Mouse (Mus musculus): Measurements from ENCODE around the gene Dennd5b. TPM values are rescaled to one million over a fixed set of nuclear protein-coding genes. Genes with fewer than 3 reads are reported as not detected.
"Not testable (repeated sequence)": the region's sequence is repeated elsewhere in the genome, so short reads cannot be mapped to it uniquely, and the experiment has no call there.

Gene Dennd5b
- polyA plus RNA-seq, 1 experiment from 2014 or later, result 30.0 TPM

DNA sequence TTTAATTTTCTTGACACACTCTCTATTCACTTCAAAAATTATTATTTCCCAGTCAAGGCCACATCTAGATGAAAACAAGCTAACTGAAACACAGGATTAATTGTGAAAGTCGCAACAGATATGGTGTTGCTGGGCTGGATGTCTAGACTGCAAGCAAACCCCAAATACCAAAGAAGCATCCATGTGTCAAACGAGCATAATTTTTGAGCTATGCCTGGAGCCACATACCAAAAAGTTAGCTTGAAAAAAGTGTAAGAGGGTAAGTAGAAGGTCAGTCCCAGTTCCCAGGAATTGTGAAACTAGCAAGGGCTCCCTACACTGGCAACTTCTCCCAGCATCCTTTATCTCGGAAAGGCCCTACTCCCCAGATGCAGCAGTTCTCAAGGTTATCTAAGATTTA lies 157.8 kb downstream of the Dennd5b start:
- H3K9me3 ChIP-seq (ENCODE audit: control insufficient read depth, low read length), result no peaks in the 10 kb centered on the region
- H3K9ac ChIP-seq (ENCODE audit: low read depth, low read length), result peak overlapping the region; percentile 99
- H3K36me3 ChIP-seq (ENCODE audit: control insufficient read depth, insufficient read depth, low read length), result no peaks in the 10 kb centered on the region
- WGBS, result 12% methylated on average over 3 of the region's 3 CpGs
- H3K4me2 ChIP-seq (replicated peaks; ENCODE audit: low read depth, low read length), result peak overlapping the region; percentile 64
- no peak overlapping the region for H3K27ac ChIP-seq (ENCODE audit: low read depth, low read length)
- H3K4me3 ChIP-seq (ENCODE audit: low read depth, low read length), result peak overlapping the region; percentile 85
- peak; percentile 30 for DNase-seq (ENCODE audit: low spot score)
- peaks cover 3% of the 10 kb centered on the region; the same call in 1 of the 2 replicates for H3K4me1 ChIP-seq (replicated peaks; ENCODE audit: control insufficient read depth, insufficient read depth, low read length)
- no peaks in the 10 kb centered on the region for H3K27me3 ChIP-seq (ENCODE audit: control insufficient read depth, insufficient read depth, low read length)
- no peak for ATAC-seq (ENCODE audit: low FRiP score)

DNA sequence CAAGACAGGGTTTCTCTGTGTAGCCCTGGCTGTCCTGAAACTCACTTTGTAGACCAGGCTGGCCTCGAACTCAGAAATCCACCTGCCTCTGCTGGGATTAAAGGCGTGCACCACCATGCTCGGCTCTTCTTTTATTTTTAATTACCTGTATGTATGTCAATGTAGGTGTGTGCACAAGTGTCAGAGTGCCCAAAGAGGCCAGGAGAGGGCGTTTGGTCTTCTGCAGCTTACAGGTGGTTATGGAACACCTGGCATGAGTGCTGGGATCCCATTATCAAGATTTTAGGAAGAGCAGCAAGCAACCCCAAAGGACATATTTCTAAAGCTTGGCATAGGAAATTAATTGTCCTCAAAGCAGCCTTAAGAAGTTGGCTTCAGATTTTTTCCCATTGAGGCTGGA lies 159.1 kb downstream of the Dennd5b start:
- Histone ChIP-seq H3K4me1 (replicated peaks; ENCODE audit: control insufficient read depth, insufficient read depth, low read length) (peaks cover 3% of the 10 kb centered on the region; the same call in 1 of the 2 replicates), H3K4me2 (replicated peaks; ENCODE audit: low read depth, low read length) (no peak overlapping the region), H3K36me3 (ENCODE audit: control insufficient read depth, insufficient read depth, low read length) (no peaks in the 10 kb centered on the region), H3K9ac (ENCODE audit: low read depth, low read length) (no peak overlapping the region), H3K27ac (ENCODE audit: low read depth, low read length) (no peak overlapping the region), H3K4me3 (ENCODE audit: low read depth, low read length) (no peak overlapping the region), H3K9me3 (ENCODE audit: control insufficient read depth, low read length) (no peaks in the 10 kb centered on the region), H3K27me3 (ENCODE audit: control insufficient read depth, insufficient read depth, low read length) (no peaks in the 10 kb centered on the region)
- no peak for DNase-seq (ENCODE audit: low spot score)
- ATAC-seq (ENCODE audit: low FRiP score), result no peak
- WGBS, result 76% methylated on average over 4 of the region's 4 CpGs

DNA sequence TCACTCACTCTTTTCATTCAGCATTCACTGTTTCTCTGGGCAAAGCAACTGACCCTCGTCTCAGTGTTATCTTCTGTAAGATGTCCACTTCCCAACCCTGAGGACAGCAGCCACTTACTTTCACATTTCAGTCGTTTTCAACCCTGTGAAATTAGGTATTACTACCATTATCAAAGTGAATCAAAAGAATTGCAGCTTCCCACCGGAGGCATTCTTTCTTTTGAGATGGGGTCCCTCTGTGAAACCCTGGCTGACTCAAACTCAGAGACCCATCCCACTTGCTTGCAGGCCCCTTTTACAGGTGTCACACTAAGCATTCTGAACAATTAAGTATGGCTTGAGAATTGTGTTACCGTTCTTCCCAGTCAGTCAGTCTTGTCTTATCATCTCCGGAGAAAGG lies 159.6 kb downstream of the Dennd5b start:
- ATAC-seq (ENCODE audit: low FRiP score) (no peak), DNase-seq (ENCODE audit: low spot score) (no peak)
- H3K9me3 ChIP-seq (ENCODE audit: control insufficient read depth, low read length), result no peaks in the 10 kb centered on the region
- no peak overlapping the region for H3K9ac ChIP-seq (ENCODE audit: low read depth, low read length)
- H3K4me2 ChIP-seq (replicated peaks; ENCODE audit: low read depth, low read length), result 0 out of 2 replicates have a peak overlapping the region, but pooled peaks have one; percentile 5
- peaks cover 3% of the 10 kb centered on the region; the same call in 1 of the 2 replicates for H3K4me1 ChIP-seq (replicated peaks; ENCODE audit: control insufficient read depth, insufficient read depth, low read length)
- H3K27me3 ChIP-seq (ENCODE audit: control insufficient read depth, insufficient read depth, low read length), result no peaks in the 10 kb centered on the region
- no peak overlapping the region for H3K27ac ChIP-seq (ENCODE audit: low read depth, low read length)
- H3K4me3 ChIP-seq (ENCODE audit: low read depth, low read length), result no peak overlapping the region
- no peaks in the 10 kb centered on the region for H3K36me3 ChIP-seq (ENCODE audit: control insufficient read depth, insufficient read depth, low read length)
- 57% methylated on average over 5 of the region's 5 CpGs for WGBS

DNA sequence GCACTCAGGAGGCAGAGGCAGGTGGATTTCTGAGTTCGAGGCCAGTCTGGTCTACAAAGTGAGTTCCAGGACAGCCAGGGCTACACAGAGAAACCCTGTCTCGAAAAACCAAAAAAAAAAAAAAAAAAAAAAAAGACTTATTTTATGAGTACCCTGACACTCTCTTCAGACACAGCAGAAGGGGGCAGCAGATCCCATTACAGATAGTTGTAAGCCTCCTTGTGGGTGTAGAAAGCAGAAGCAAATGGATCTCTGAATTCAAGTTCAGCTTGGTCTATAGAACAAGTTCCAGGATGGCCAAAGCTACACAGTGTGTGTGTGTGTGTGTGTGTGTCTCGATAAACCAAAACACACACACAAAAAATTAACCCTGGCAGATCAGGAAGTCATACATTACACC lies 161.1 kb downstream of the Dennd5b start:
- H3K4me2 ChIP-seq (replicated peaks; ENCODE audit: low read depth, low read length); H3K27me3 ChIP-seq (ENCODE audit: control insufficient read depth, insufficient read depth, low read length); ATAC-seq (ENCODE audit: low FRiP score); H3K36me3 ChIP-seq (ENCODE audit: control insufficient read depth, insufficient read depth, low read length); H3K9me3 ChIP-seq (ENCODE audit: control insufficient read depth, low read length); H3K27ac ChIP-seq (ENCODE audit: low read depth, low read length); H3K4me3 ChIP-seq (ENCODE audit: low read depth, low read length); H3K4me1 ChIP-seq (replicated peaks; ENCODE audit: control insufficient read depth, insufficient read depth, low read length); DNase-seq (ENCODE audit: low spot score); H3K9ac ChIP-seq (ENCODE audit: low read depth, low read length): not testable (repeated sequence)
- 92% methylated on average over 2 of the region's 3 CpGs for WGBS

Other genes starting within 250 kb of the Dennd5b start
- 10.7 and 13.1 TPM in 2 replicates for gene Caprin2, start 205.4 kb downstream of the Dennd5b start, polyA plus RNA-seq (2014; fragmentation: Nextera tagmentation; extraction: Ambion mirVana)
- gene Sinhcaf, start 155.2 kb downstream of the Dennd5b start, polyA plus RNA-seq (2014; fragmentation: Nextera tagmentation; extraction: Ambion mirVana), result 246 and 283 TPM in 2 replicates
- gene Gm10203, start 28.5 kb upstream of the Dennd5b start, polyA plus RNA-seq (2014; fragmentation: Nextera tagmentation; extraction: Ambion mirVana), result not detected in 2 replicates
- 8.8 and 8.9 TPM in 2 replicates for gene Etfbkmt, start 38.2 kb upstream of the Dennd5b start, polyA plus RNA-seq (2014; fragmentation: Nextera tagmentation; extraction: Ambion mirVana)
- gene Amn1, start 87.0 kb upstream of the Dennd5b start, polyA plus RNA-seq (2014; fragmentation: Nextera tagmentation; extraction: Ambion mirVana), result 70.0 and 71.1 TPM in 2 replicates
- gene Resf1, start 207.7 kb upstream of the Dennd5b start, polyA plus RNA-seq (2014; fragmentation: Nextera tagmentation; extraction: Ambion mirVana), result 40.3 and 47.3 TPM in 2 replicates